Mouse (Mus musculus) embryonic facial prominence, embryonic 14.5 days (tissue): Measurements from ENCODE around the gene Pdcd1. TPM values are rescaled to one million over a fixed set of nuclear protein-coding genes. Genes with fewer than 3 reads are reported as not detected.

Experiments
- ATAC-seq: fragments of 200-750 bp; cut with Nextera tagmentation; 2 replicates; pipeline ENCODE4 v1.8.0; 2017; ENCODE audit warnings: low read depth, moderate number of reproducible peaks, moderate TSS enrichment
- DNase-seq: peaks from one replicate; pipeline ENCODE4 v3.0.0-alpha.2; 2015; ENCODE audit warnings: low spot score
- H3K27ac ChIP-seq: fragments of 300-500 bp; sonication (generic); replicated peaks from 2 replicates; pipeline ENCODE4 v1.5.1; 2014; ENCODE audit warnings: low read depth, mild to moderate bottlenecking, low read length, moderate library complexity
- H3K27me3 ChIP-seq: fragments of 300-500 bp; sonication (generic); replicated peaks from 2 replicates; pipeline ENCODE4 v1.6.1; 2014; ENCODE audit warnings: low read length; ENCODE audit not compliant: control insufficient read depth, insufficient read depth
- H3K36me3 ChIP-seq: fragments of 300-500 bp; sonication (generic); 2 replicates; pipeline ENCODE4 v1.6.1; 2014; ENCODE audit warnings: low read length, mixed read lengths; ENCODE audit not compliant: control insufficient read depth, insufficient read depth
- H3K4me1 ChIP-seq: fragments of 300-500 bp; sonication (generic); 2 replicates; pipeline ENCODE4 v1.6.1; 2014; ENCODE audit warnings: antibody characterized with exemption, low read length; ENCODE audit not compliant: control insufficient read depth, insufficient read depth
- H3K4me2 ChIP-seq: fragments of 300-500 bp; sonication (generic); 2 replicates; pipeline ENCODE4 v1.6.1; 2014; ENCODE audit warnings: low read depth, mild to moderate bottlenecking, low read length, moderate library complexity, mixed read lengths
- H3K4me3 ChIP-seq: fragments of 300-500 bp; sonication (generic); 2 replicates; pipeline ENCODE4 v1.5.1; 2014; ENCODE audit warnings: low read depth, mild to moderate bottlenecking, low read length
- H3K9ac ChIP-seq: fragments of 300-500 bp; sonication (generic); 2 replicates; pipeline ENCODE4 v1.6.1; 2014; ENCODE audit warnings: low read depth, mild to moderate bottlenecking, low read length, moderate library complexity, mixed read lengths
- H3K9me3 ChIP-seq: fragments of 300-500 bp; sonication (generic); 2 replicates; pipeline ENCODE4 v1.6.1; 2016; ENCODE audit warnings: low read length; ENCODE audit not compliant: control insufficient read depth
- WGBS: fragments of 180-500 bp; shearing (Covaris S2); extraction: QIAGEN DNeasy Blood & Tissue Kit; methylation state at CpG from one replicate; pipeline ENCODE4 v1.1.7; 2014; 5-methylcytosine and 5-hydroxymethylcytosine counted together
- polyA plus RNA-seq: library from polyadenylated mRNA; unstranded; fragments of >200 nt; fragmentation: Nextera tagmentation; extraction: Ambion mirVana; gene quantifications from 2 replicates; pipeline ENCODE4 v1.2.1, GENCODE M21; 2014

Pdcd1 gene
- polyA plus RNA-seq, result 0.25 TPM in 1 of 2 replicates, not detected in the other

- H3K9ac ChIP-seq, result no peak within 1 kb of the TSS
- H3K36me3 ChIP-seq, result no peaks in the 10 kb centered on the region
- no peaks in the 10 kb centered on the region for H3K9me3 ChIP-seq
- no peak within 1 kb of the TSS for H3K4me2 ChIP-seq
- no peak within 1 kb of the TSS for H3K27ac ChIP-seq
- H3K4me3 ChIP-seq, result no peak within 1 kb of the TSS
- no peak for DNase-seq
- WGBS, result 54% methylated on average over 6 of the region's 6 CpGs
- no peak for ATAC-seq
- H3K27me3 ChIP-seq, result no peaks in the 10 kb centered on the region
- H3K4me1 ChIP-seq, result no peaks in the 10 kb centered on the region
Observed at GRCm38 (mm10) chr1:94052373-94052772, at the start of gene Pdcd1. Gene Pdcd1 (minus strand): TSS chr1:94052553.

GRCm38 (mm10) chr1:94091788-94092187 is 39.4 kb upstream of the Pdcd1 start:
- Histone ChIP-seq H3K36me3 (no peaks in the 10 kb centered on the region), H3K4me2 (no peak overlapping the region), H3K4me3 (no peak overlapping the region), H3K4me1 (no peaks in the 10 kb centered on the region), H3K27ac (no peak overlapping the region), H3K9ac (no peak overlapping the region), H3K27me3 (no peaks in the 10 kb centered on the region), H3K9me3 (no peaks in the 10 kb centered on the region)
- ATAC-seq (no peak), DNase-seq (no peak)
- 89% methylated on average over 1 of the region's 1 CpGs for WGBS

GRCm38 (mm10) chr1:94086311-94086898 is 34.1 kb upstream of the Pdcd1 start:
- ATAC-seq (no peak), DNase-seq (no peak)
- Histone ChIP-seq H3K27me3 (no peaks in the 10 kb centered on the region), H3K36me3 (no peaks in the 10 kb centered on the region), H3K9me3 (no peaks in the 10 kb centered on the region), H3K4me3 (no peak overlapping the region), H3K4me1 (no peaks in the 10 kb centered on the region), H3K4me2 (no peak overlapping the region), H3K27ac (no peak overlapping the region), H3K9ac (no peak overlapping the region)
- WGBS, result 86% methylated on average over 5 of the region's 5 CpGs

- no peaks in the 10 kb centered on the region for H3K27me3 ChIP-seq
- no peaks in the 10 kb centered on the region for H3K9me3 ChIP-seq
- ATAC-seq (no peak), DNase-seq (no peak)
- WGBS, result 89% methylated on average over 5 of the region's 5 CpGs
- no peaks in the 10 kb centered on the region for H3K4me1 ChIP-seq
- H3K4me3 ChIP-seq, result no peak overlapping the region
- H3K27ac ChIP-seq, result no peak overlapping the region
- H3K9ac ChIP-seq, result no peak overlapping the region
- no peak overlapping the region for H3K4me2 ChIP-seq
- H3K36me3 ChIP-seq, result no peaks in the 10 kb centered on the region
Observed at GRCm38 (mm10) chr1:94085324-94086105, 33.2 kb upstream of the Pdcd1 start.

GRCm38 (mm10) chr1:94081761-94082160 is 29.4 kb upstream of the Pdcd1 start:
- no peak for DNase-seq
- H3K9ac ChIP-seq, result no peak overlapping the region
- H3K27ac ChIP-seq, result no peak overlapping the region
- no peaks in the 10 kb centered on the region for H3K36me3 ChIP-seq
- H3K9me3 ChIP-seq, result no peaks in the 10 kb centered on the region
- H3K4me1 ChIP-seq, result no peaks in the 10 kb centered on the region
- no peak overlapping the region for H3K4me2 ChIP-seq
- H3K4me3 ChIP-seq, result no peak overlapping the region
- 0 out of 2 replicates have a peak, but pooled peaks cover 4% of the 10 kb centered on the region for H3K27me3 ChIP-seq
- no peak for ATAC-seq
- 85% methylated on average over 6 of the region's 6 CpGs for WGBS

- peak overlapping the region; percentile 1; the same call in 1 of the 2 replicates for H3K4me2 ChIP-seq
- H3K27me3 ChIP-seq, result 0 out of 2 replicates have a peak, but pooled peaks cover 4% of the 10 kb centered on the region
- H3K36me3 ChIP-seq, result no peaks in the 10 kb centered on the region
- H3K9ac ChIP-seq, result no peak overlapping the region
- 57% methylated on average over 11 of the region's 11 CpGs for WGBS
- DNase-seq (no peak), ATAC-seq (no peak)
- no peak overlapping the region for H3K27ac ChIP-seq
- no peak overlapping the region for H3K4me3 ChIP-seq
- H3K9me3 ChIP-seq, result no peaks in the 10 kb centered on the region
- no peaks in the 10 kb centered on the region for H3K4me1 ChIP-seq
Observed at GRCm38 (mm10) chr1:94081191-94081590, 28.8 kb upstream of the Pdcd1 start.

GRCm38 (mm10) chr1:94080718-94081117 is 28.4 kb upstream of the Pdcd1 start:
- H3K9me3 ChIP-seq, result no peaks in the 10 kb centered on the region
- H3K4me1 ChIP-seq, result no peaks in the 10 kb centered on the region
- H3K27me3 ChIP-seq, result 0 out of 2 replicates have a peak, but pooled peaks cover 4% of the 10 kb centered on the region
- WGBS, result 54% methylated on average over 15 of the region's 15 CpGs
- no peak overlapping the region for H3K27ac ChIP-seq
- no peak for ATAC-seq
- no peak for DNase-seq
- H3K9ac ChIP-seq, result no peak overlapping the region
- no peaks in the 10 kb centered on the region for H3K36me3 ChIP-seq
- H3K4me3 ChIP-seq, result no peak overlapping the region
- H3K4me2 ChIP-seq, result peak overlapping the region; percentile 1; the same call in 1 of the 2 replicates

GRCm38 (mm10) chr1:94078835-94079440 is 26.6 kb upstream of the Pdcd1 start:
- WGBS, result 1% methylated on average over 9 of the region's 9 CpGs
- H3K4me3 ChIP-seq, result no peak overlapping the region
- DNase-seq (peak; percentile 93), ATAC-seq (peak; percentile 88)
- no peak overlapping the region for H3K27ac ChIP-seq
- no peaks in the 10 kb centered on the region for H3K36me3 ChIP-seq
- H3K27me3 ChIP-seq, result 0 out of 2 replicates have a peak, but pooled peaks cover 4% of the 10 kb centered on the region
- H3K4me1 ChIP-seq, result no peaks in the 10 kb centered on the region
- H3K9me3 ChIP-seq, result no peaks in the 10 kb centered on the region
- no peak overlapping the region for H3K9ac ChIP-seq
- no peak overlapping the region for H3K4me2 ChIP-seq
